Mouse (Mus musculus) left cerebral cortex, postnatal 14 days (tissue): ENCODE measurements around the gene Recql5. TPM values are rescaled to one million over a fixed set of nuclear protein-coding genes. Genes with fewer than 3 reads are reported as not detected.
A peak's percentile ranks its signal among the peaks of the same experiment; 100 is the strongest.
"Not testable (repeated sequence)": the region's sequence is repeated elsewhere in the genome, so short reads cannot be mapped to it uniquely, and the experiment has no call there.

ENCODE experiments used
- DNase-seq, 2 experiments: peaks; one replicate each; pipeline ENCODE4 v3.0.0; 2021 to 2022; ENCODE audit warnings: low spot score in 2 of 2, mixed read lengths in 1 of 2
- intact Hi-C: fragments of 180-260 bp; cut with DNase I; formaldehyde crosslinking; loops from one replicate; pipeline ENCODE4 v1.15.1; 2025
- total RNA-seq, 2 experiments: library from RNA; stranded (reverse); gene quantifications; 2 replicates each; pipeline ENCODE4 v1.2.3; 2021

Recql5 gene
- total RNA-seq, 2 experiments from 2014 or later: 19.8 to 22.4 TPM

GRCm38 (mm10) chr11:115881002-115881401, 52.3 kb downstream of the Recql5 start:
- intact Hi-C loops: no loop called here

GRCm38 (mm10) chr11:115878071-115878470, 55.2 kb downstream of the Recql5 start:
- no peak for DNase-seq
- intact Hi-C loops: no loop called here

More at GRCm38 (mm10) chr11:115881002-115881401, 52.3 kb downstream of the Recql5 start:
- no peak for DNase-seq

- intact Hi-C loops: no loop called here
- DNase-seq: no peak
Measured at GRCm38 (mm10) chr11:115877174-115877755, 56.0 kb downstream of the Recql5 start.

- no peak for DNase-seq
Measured at GRCm38 (mm10) chr11:115876438-115876837, 56.8 kb downstream of the Recql5 start.

GRCm38 (mm10) chr11:115875935-115876334, 57.3 kb downstream of the Recql5 start:
- DNase-seq: no peak
- intact Hi-C loops: no loop called here

More at GRCm38 (mm10) chr11:115876438-115876837, 56.8 kb downstream of the Recql5 start:
- intact Hi-C loops: no loop called here

GRCm38 (mm10) chr11:115872437-115872836, 60.8 kb downstream of the Recql5 start:
- DNase-seq: no peak
- intact Hi-C loops: no loop called here

GRCm38 (mm10) chr11:115869393-115869792, 63.9 kb downstream of the Recql5 start:
- DNase-seq: no peak
- intact Hi-C loops: no loop called here

- DNase-seq: no peak
- intact Hi-C loops: no loop called here
Measured at GRCm38 (mm10) chr11:115863895-115864294, 69.4 kb downstream of the Recql5 start.

- peak; percentile 65 to 72 for DNase-seq
- intact Hi-C loops: no loop called here
Measured at GRCm38 (mm10) chr11:115859143-115859945, 73.9 kb downstream of the Recql5 start.

- intact Hi-C loops: no loop called here
- DNase-seq: no peak
Measured at GRCm38 (mm10) chr11:115858354-115858753, 74.9 kb downstream of the Recql5 start, which contains the start of gene Myo15b. TSS of gene Myo15b (plus strand) at chr11:115858406.

- DNase-seq: no peak
- intact Hi-C loops: no loop called here
Measured at GRCm38 (mm10) chr11:115857936-115858335, 75.3 kb downstream of the Recql5 start.

- intact Hi-C loops, DNase-seq: not testable (repeated sequence)
Measured at GRCm38 (mm10) chr11:115857146-115857545, 76.1 kb downstream of the Recql5 start.

- intact Hi-C loops: no loop called here
- DNase-seq: peak in 1 of 2 experiments; percentile 23
Measured at GRCm38 (mm10) chr11:115854674-115855073, 78.6 kb downstream of the Recql5 start.

- DNase-seq: no peak
- intact Hi-C loops: no loop called here
Measured at GRCm38 (mm10) chr11:115845819-115846218, 87.5 kb downstream of the Recql5 start.

- intact Hi-C loops: no loop called here
- no peak for DNase-seq
Measured at GRCm38 (mm10) chr11:115844240-115844639, 89.0 kb downstream of the Recql5 start.

- DNase-seq: no peak
- intact Hi-C loops: no loop called here
Measured at GRCm38 (mm10) chr11:115843891-115844239, 89.4 kb downstream of the Recql5 start.

- intact Hi-C loops: no loop called here
- DNase-seq: no peak
Measured at GRCm38 (mm10) chr11:115843141-115843890, 90.0 kb downstream of the Recql5 start.
